Mouse (Mus musculus) thymus, adult 2 months (tissue): Measurements from ENCODE around the gene Skap1.

ENCODE experiments used
- CTCF ChIP-seq: fragments of 200-500 bp; IDR thresholded peaks from 2 replicates; pipeline ENCODE4 v1.5.1; 2012; ENCODE audit warnings: mild to moderate bottlenecking, control low read depth, low read length, moderate library complexity, borderline replicate concordance; ENCODE audit not compliant: control insufficient read depth, poor library complexity, insufficient read depth; ENCODE audit errors: extremely low read depth
- POLR2A ChIP-seq: fragments of 200-500 bp; IDR thresholded peaks from 2 replicates; pipeline ENCODE4 v1.6.1; 2012; ENCODE audit warnings: mild to moderate bottlenecking, low read length, control low read depth, moderate library complexity; ENCODE audit not compliant: control insufficient read depth, poor library complexity, insufficient read depth; ENCODE audit errors: extremely low read depth

DNA sequence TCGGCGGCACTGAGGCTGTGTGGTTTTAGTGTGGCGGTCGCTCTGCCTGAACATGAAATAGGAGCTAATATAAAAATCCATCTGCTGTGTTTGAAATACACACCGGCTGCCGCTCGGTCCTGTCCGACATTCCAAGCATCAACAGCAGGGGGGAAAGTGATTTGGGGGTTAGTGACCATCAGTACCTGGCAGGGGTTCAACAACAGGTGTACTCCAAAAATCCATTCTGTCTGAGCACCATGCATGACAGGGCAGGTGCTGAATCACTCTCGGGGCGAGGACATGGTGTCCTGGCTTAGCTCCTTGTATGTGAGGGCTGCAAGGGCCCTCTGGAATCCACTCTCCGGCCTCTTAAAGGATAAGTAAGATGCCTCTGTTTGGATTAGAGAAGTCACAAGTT, 272.0 kb downstream of the Skap1 start:
- TF ChIP-seq POLR2A: no peak
- TF ChIP-seq CTCF: no peak
